12 mouse cellular contexts compared by ENCODE assay signal in the genomic region with DNA sequence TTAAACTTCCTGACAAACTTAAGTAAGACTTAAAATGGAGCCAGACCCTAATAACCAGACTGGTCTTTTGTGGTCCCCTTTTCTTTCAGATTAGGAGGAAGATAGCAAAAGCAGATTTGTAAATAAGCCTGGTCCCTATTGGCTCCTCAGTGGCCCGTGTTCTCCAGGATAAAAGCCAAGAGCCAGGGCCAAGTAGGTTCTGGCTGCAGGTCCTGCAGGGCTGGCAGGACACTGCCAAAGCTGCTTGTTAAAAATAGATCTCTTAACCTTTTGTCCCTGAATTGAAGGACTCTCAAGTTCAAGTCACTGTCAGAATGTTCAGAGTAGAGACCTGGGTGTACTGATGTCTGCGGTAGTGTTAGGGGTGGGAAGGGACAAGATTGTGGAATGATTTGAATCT. TPM values are rescaled to one million over a fixed set of nuclear protein-coding genes. Genes with fewer than 3 reads are reported as not detected.
DNase-seq lines count a peak whose midpoint lies in the region; ATAC-seq lines count a peak whose summit lies in the region.
"Had no signal": no experiment of that assay in that cellular context is flagged by ENCODE, and none has a peak within 500 bp of the region (broad histone marks: within the 10 kb centered on the region; RNA-seq: fewer than 3 reads in every experiment).

No protein-coding gene starts in this region.

- WGBS in heart, embryonic 16.5 days, result 32% methylated on average over 2 of the region's 2 CpGs
- WGBS in forebrain, embryonic 11.5 days, result 71% methylated on average over 2 of the region's 2 CpGs
- 71% methylated on average over 2 of the region's 2 CpGs for WGBS in embryonic facial prominence, embryonic 10.5 days

- peak overlapping the region; percentile 63 for H3K27ac ChIP-seq in heart, embryonic 16.5 days (ENCODE audit: low read length)
- no peak overlapping the region for H3K27ac ChIP-seq in forebrain, embryonic 11.5 days (ENCODE audit: low read depth, low read length)
- H3K27ac ChIP-seq in embryonic facial prominence, embryonic 10.5 days (replicated peaks), result no peak overlapping the region
- H3K27ac ChIP-seq: embryonic facial prominence, embryonic 12.5 days; midbrain, embryonic 12.5 days; stomach, embryonic 15.5 days had no signal

- H3K9ac ChIP-seq in heart, embryonic 16.5 days (ENCODE audit: low read length), result no peak overlapping the region; the same call in 1 of the 2 replicates
- H3K9ac ChIP-seq in forebrain, embryonic 11.5 days (ENCODE audit: low read length), result no peak overlapping the region
- H3K9ac ChIP-seq: embryonic facial prominence, embryonic 12.5 days; midbrain, embryonic 12.5 days; stomach, embryonic 15.5 days had no signal

- no peaks in the 10 kb centered on the region for H3K36me3 ChIP-seq in heart, embryonic 16.5 days (ENCODE audit: control insufficient read depth, insufficient read depth)
- no peaks in the 10 kb centered on the region for H3K36me3 ChIP-seq in forebrain, embryonic 11.5 days (ENCODE audit: control insufficient read depth, insufficient read depth, low read length)
- no peaks in the 10 kb centered on the region for H3K36me3 ChIP-seq in embryonic facial prominence, embryonic 10.5 days (replicated peaks)
- H3K36me3 ChIP-seq: embryonic facial prominence, embryonic 12.5 days; midbrain, embryonic 12.5 days; stomach, embryonic 15.5 days had no signal

- peak; percentile 68 to 78 for DNase-seq in kidney, adult 8-10 months
- DNase-seq in kidney, postnatal 4 days, result no peak
- peak; percentile 29 to 57 for DNase-seq in adrenal gland, postnatal 36 days
- DNase-seq in cerebellum, postnatal 14 days, result peak; percentile 83 to 88
- no peak for DNase-seq in forebrain, embryonic 11.5 days (ENCODE audit: low spot score)
- DNase-seq in embryonic facial prominence, embryonic 10.5 days (ENCODE audit: low spot score), result no peak
- DNase-seq: liver had no signal

- peak overlapping the region; percentile 9; the same call in 1 of the 2 replicates for H3K4me2 ChIP-seq in heart, embryonic 16.5 days (ENCODE audit: low read depth, low read length)
- H3K4me2 ChIP-seq in forebrain, embryonic 11.5 days (ENCODE audit: low read depth, low read length, severe bottlenecking), result no peak overlapping the region
- H3K4me2 ChIP-seq: embryonic facial prominence, embryonic 12.5 days; midbrain, embryonic 12.5 days; stomach, embryonic 15.5 days had no signal

- ATAC-seq in heart, embryonic 16.5 days (replicated peaks; ENCODE audit: extremely low read depth, insufficient read depth, low FRiP score), result peak; percentile 81
- ATAC-seq in forebrain, embryonic 11.5 days (replicated peaks; ENCODE audit: low FRiP score), result no peak
- ATAC-seq in erythroid progenitor cell, adult 5-6 weeks (replicated peaks; ENCODE audit: low FRiP score, poor library complexity, severe bottlenecking), result no peak

- peaks cover 23% of the 10 kb centered on the region for H3K4me1 ChIP-seq in heart, embryonic 16.5 days (ENCODE audit: control insufficient read depth, insufficient read depth, low read length)
- H3K4me1 ChIP-seq in forebrain, embryonic 11.5 days (replicated peaks; ENCODE audit: control insufficient read depth, insufficient read depth, low read length), result no peaks in the 10 kb centered on the region; the same call in 1 of the 2 replicates
- peaks cover under 1% of the 10 kb centered on the region; the same call in 1 of the 2 replicates for H3K4me1 ChIP-seq in embryonic facial prominence, embryonic 10.5 days
- H3K4me1 ChIP-seq: stomach, embryonic 15.5 days had no signal

- no peaks in the 10 kb centered on the region for H3K27me3 ChIP-seq in heart, embryonic 16.5 days (ENCODE audit: control insufficient read depth, insufficient read depth, low read length)
- no peaks in the 10 kb centered on the region for H3K27me3 ChIP-seq in forebrain, embryonic 11.5 days (ENCODE audit: control insufficient read depth, insufficient read depth, low read length)
- H3K27me3 ChIP-seq in embryonic facial prominence, embryonic 10.5 days (replicated peaks; ENCODE audit: low read depth, poor library complexity, severe bottlenecking), result no peaks in the 10 kb centered on the region
- H3K27me3 ChIP-seq: embryonic facial prominence, embryonic 12.5 days; midbrain, embryonic 12.5 days; stomach, embryonic 15.5 days had no signal

- no peak overlapping the region for H3K4me3 ChIP-seq in heart, embryonic 16.5 days (ENCODE audit: low read length)
- H3K4me3 ChIP-seq in forebrain, embryonic 11.5 days (ENCODE audit: low read depth, low read length), result no peak overlapping the region
- H3K4me3 ChIP-seq in embryonic facial prominence, embryonic 10.5 days, result no peak overlapping the region
- H3K4me3 ChIP-seq: embryonic facial prominence, embryonic 12.5 days; midbrain, embryonic 12.5 days; stomach, embryonic 15.5 days had no signal

- H3K9me3 ChIP-seq in heart, embryonic 16.5 days (replicated peaks; ENCODE audit: control insufficient read depth, low read length), result no peaks in the 10 kb centered on the region
- H3K9me3 ChIP-seq in forebrain, embryonic 11.5 days (ENCODE audit: control insufficient read depth, low read length), result no peaks in the 10 kb centered on the region
- no peaks in the 10 kb centered on the region for H3K9me3 ChIP-seq in embryonic facial prominence, embryonic 10.5 days
- H3K9me3 ChIP-seq: embryonic facial prominence, embryonic 12.5 days; midbrain, embryonic 12.5 days; stomach, embryonic 15.5 days had no signal

RNA-seq across cellular contexts. Expression of a gene that starts 21.0 kb away (rescaled TPM):
- total RNA-seq in adrenal gland, postnatal 36 days (2021), result 10 to 100 TPM; 23.2 to 29.1 TPM
- 1.1 and 1.5 TPM in 2 replicates for polyA plus RNA-seq in heart, embryonic 16.5 days (2015; fragmentation: Nextera tagmentation; extraction: Ambion mirVana)
- polyA plus RNA-seq in forebrain, embryonic 11.5 days (2014; fragmentation: Nextera tagmentation; extraction: Ambion mirVana), result 19.0 and 19.5 TPM in 2 replicates
- 2.1 and 3.4 TPM in 2 replicates for polyA plus RNA-seq in embryonic facial prominence, embryonic 10.5 days (2016; fragmentation: Nextera tagmentation; extraction: Ambion mirVana)
- not detected in 2 replicates for total RNA-seq in erythroid progenitor cell, adult 5-6 weeks (2015; ENCODE audit: low replicate concordance)
- not detected in 2 replicates for total RNA-seq in erythroid progenitor cell, adult 5-6 weeks (2017; ENCODE audit: low replicate concordance)

Comparison
In these comparisons a context has a peak if more than half of its experiments do, and no peak if none do; other contexts are left out.
1. DNase-seq: peak in kidney, adult 8-10 months (2 of 2), adrenal gland, postnatal 36 days (2 of 2) and cerebellum, postnatal 14 days (2 of 2); none in kidney, postnatal 4 days (0 of 2), forebrain, embryonic 11.5 days (single experiment) and embryonic facial prominence, embryonic 10.5 days (single experiment).